Mouse (Mus musculus): ENCODE measurements around the gene Pxmp4.

The Pxmp4 gene

DNA sequence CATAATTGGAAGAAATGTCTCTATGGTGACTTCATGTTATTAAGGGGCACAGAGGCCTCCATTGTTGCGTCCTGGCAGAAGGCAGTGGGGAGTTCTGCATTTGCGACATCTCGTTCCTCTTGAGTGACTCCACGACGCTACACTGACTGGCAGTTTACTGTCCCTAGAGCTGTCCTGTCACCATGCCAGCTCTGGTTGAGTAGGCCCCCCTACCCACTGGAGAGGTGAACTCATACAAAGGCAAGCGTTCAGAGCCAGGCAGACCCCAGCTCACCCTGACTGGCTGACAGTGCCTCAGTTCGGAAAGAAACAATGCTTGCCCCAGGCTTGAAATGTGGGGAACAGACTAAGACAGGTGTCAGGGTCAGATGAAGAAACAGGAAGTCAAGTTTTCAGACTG lies 29.2 kb downstream of the Pxmp4 start:
- CTCF ChIA-PET = interaction anchor here (1.1 kb wide), 1 partner anchor 18 kb away, joined by 7 read pairs; no protein-coding TSS in a partner anchor

DNA sequence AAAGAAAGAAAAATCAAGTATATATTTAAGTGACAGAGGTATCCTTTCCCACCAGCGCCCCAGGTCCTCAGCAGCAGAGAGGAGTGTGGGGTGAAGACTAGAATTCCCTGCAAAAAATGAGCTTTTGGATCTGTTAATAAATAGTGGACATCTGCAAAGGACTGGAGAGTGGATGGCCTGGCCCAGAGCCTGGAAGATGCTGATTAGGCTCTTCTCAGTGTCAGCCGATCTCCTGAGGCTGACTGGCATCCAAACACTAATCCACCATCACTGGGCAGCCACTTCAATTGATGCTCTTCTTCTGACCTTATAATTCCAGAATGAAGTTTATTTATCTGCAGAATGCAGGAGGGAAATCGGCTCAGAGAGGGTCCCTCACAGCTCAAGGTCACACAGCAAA lies 30.5 kb downstream of the Pxmp4 start:
- CTCF ChIA-PET = no interaction called here

- CTCF ChIA-PET = no interaction called here
Observed at GRCm38 (mm10) chr2:154571976-154572375, 31.5 kb downstream of the Pxmp4 start.

GRCm38 (mm10) chr2:154571266-154571665 lies 32.2 kb downstream of the Pxmp4 start:
- CTCF ChIA-PET = no interaction called here

GRCm38 (mm10) chr2:154570666-154571065 lies 32.8 kb downstream of the Pxmp4 start:
- CTCF ChIA-PET = no interaction called here

DNA sequence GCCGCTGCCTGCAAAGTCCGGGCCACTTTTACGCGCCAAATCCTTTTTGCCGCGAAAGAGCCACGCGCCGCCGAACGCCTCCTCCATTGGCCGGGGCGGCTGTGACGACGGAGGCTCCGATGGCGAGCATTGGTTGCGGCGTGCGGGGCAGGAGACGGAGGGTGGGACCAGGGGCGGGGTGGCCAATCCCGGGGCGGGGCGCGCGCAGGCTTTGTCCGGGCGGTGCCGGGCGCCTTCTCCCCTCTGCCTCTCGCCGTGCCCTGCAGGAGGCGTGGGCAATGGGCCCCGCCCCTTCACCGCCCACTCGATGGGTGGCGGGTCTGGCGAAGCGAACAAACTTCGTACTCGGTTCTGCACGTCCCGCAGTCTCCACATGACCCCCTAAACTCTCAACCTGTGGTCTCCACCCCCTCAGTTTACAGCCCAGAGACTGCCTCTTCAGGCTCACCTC lies 33.6 kb downstream of the Pxmp4 start, which contains the start of gene E2f1:
E2f1 (minus strand) TSS at position 57 of the 451 bp plus-strand sequence.
- CTCF ChIA-PET = no interaction called here

DNA sequence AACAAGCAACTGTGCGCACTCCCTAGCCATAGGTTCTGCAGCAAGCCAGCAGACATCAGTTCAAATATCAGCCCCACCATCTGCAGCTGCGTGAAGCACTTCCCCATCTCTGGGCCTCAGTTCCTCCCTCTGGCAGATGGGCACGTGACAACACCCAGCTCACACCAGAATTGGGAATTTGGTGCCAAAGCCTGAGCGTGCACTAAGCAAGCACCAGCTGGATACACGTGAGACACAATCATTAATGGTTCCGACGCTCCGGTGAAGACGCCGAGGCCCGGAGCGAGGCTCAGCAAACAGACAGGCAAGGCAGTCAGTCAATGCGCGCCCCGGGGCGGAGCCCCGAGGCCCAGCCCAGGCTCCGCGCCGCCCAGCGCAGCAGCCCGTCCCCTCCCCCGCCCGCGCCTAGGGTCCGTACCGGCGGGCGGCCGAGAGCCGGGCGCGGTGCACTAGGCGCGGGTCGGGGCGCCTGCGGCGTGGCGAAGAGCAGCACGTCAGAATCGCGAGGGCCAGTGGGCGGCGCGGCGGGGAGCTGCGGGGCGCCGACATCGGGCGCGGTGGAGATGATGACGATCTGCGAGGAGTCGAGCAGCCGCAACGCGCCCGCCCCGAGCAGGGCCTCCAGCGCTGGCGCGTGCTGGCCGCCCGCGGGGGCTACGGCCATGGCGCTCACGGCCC lies 34.3 kb downstream of the Pxmp4 start:
- CTCF ChIA-PET = interaction anchor here (0.6 to 1.0 kb wide), 2 partner anchors 60 to 161 kb away, joined by 4 to 9 read pairs; partner anchors contain the start of gene Snta1

GRCm38 (mm10) chr2:154568329-154569070 lies 35.0 kb downstream of the Pxmp4 start:
- CTCF ChIA-PET = interaction anchor here (0.6 to 1.0 kb wide), 2 partner anchors 59 to 161 kb away, joined by 4 to 9 read pairs; partner anchors contain the start of gene Snta1

GRCm38 (mm10) chr2:154567766-154568165 lies 35.7 kb downstream of the Pxmp4 start:
- CTCF ChIA-PET = interaction anchor here (0.6 kb wide), 1 partner anchor 1434 kb away, joined by 6 read pairs; no protein-coding TSS in a partner anchor

DNA sequence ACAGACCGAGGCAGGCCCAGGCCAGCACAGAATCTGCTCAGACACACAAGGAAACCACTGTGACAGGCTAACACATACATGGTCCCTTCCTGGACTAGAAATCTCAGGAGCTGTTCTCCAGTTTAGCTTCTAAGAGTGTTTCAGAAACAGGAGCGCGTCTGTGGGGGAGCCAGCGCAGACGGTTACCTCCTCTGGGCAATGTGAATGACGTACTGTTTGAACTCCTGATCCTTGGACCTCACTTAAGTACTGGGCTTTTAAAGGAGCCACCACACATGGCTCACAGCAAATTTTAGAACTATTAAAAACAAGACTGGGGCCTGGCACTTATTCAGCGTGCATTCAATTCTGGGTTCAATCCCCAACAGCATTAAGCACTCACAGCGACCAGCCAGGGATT lies 36.9 kb downstream of the Pxmp4 start:
- CTCF ChIA-PET = interaction anchor here (0.5 to 1.6 kb wide), 2 partner anchors 46 to 218 kb away, joined by 3 read pairs; partner anchors contain the start of gene Zfp341

DNA sequence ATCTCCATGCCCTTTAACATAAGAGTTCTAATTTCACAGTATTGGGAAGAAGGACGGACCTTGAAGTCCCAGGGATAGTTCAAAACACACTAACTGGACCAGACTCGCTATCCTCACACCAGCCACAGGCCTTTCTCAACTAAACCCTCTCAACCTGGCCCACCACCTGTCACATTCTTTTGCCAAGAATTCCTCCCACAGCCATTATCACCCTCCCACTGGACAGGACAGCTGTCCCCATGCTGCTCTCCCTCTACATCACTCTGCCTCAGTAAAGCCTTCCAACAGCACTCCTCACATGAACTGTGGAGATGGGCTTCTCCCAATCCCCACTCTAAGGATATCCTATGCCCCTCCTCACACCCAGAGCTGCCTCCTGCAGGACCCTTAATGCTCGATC lies 37.9 kb downstream of the Pxmp4 start:
- CTCF ChIA-PET = interaction anchor here (1.6 kb wide), 1 partner anchor 47 kb away, joined by 3 read pairs; the partner anchor contains the start of gene Zfp341

GRCm38 (mm10) chr2:154563612-154564170 lies 39.8 kb downstream of the Pxmp4 start:
- CTCF ChIA-PET = interaction anchor here (0.8 kb wide), 1 partner anchor 21 kb away, joined by 4 read pairs; no protein-coding TSS in a partner anchor

DNA sequence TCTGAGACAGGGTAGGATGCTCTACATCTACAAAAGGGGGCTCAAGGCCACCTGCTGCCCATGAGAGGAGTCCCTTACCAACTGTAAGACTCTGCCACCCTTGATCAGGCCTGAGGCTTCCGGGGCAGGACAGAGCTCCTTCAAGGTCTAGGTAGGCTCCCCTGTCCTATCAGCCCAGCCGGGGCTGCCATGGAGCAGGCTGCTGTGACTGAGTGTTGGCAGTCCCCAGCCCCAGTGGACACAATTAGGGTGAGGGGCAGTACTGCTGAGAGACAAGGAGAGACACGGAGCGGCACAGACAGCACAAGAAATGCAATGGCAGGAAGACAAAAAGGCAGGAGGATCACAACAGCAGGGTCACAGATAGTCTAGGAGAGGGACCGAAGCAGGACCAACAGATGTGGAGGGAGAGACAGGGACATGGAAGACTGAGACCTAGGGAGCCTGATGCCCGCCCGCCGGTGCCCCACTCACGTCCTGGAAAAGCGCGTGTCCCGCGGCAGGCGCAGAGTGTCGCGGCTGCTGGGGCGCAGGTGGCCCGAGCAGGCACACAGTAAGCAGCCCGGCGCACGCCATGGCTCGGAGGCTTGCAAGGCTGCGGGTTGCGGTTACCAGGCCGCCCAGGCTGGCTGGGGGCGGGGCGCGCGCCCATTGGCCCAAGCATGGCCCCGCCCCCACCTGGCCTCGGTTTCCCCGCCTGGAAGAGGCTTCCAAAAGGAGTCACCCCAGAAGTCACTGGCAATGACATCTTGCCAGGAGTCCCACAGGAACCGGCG lies 45.1 kb downstream of the Pxmp4 start, which contains the start of gene Necab3:
Necab3 (minus strand) TSS at position 627 of the 776 bp plus-strand sequence.
- CTCF ChIA-PET = no interaction called here

- CTCF ChIA-PET = no interaction called here
Observed at GRCm38 (mm10) chr2:154557184-154557832, 46.2 kb downstream of the Pxmp4 start.

DNA sequence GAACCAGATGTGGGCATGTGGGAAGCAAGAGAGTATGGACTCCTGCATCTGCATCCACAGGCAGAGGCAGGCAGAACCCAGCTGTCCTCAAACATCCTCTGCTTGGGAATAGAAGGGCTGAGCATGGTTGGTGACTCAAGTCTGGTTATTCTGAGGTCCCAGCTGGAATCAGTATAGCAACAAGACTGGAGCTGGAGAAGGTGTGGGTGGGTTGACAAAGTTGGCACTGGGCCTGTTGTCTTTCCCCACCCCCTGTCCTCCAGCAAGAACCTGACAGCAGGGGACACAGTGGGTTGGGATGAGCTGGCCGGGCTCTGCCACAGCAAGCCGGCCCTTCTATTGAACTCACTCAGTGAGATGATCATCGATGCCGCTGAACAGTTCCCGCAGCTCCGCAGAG lies 48.3 kb downstream of the Pxmp4 start:
- CTCF ChIA-PET = no interaction called here

DNA sequence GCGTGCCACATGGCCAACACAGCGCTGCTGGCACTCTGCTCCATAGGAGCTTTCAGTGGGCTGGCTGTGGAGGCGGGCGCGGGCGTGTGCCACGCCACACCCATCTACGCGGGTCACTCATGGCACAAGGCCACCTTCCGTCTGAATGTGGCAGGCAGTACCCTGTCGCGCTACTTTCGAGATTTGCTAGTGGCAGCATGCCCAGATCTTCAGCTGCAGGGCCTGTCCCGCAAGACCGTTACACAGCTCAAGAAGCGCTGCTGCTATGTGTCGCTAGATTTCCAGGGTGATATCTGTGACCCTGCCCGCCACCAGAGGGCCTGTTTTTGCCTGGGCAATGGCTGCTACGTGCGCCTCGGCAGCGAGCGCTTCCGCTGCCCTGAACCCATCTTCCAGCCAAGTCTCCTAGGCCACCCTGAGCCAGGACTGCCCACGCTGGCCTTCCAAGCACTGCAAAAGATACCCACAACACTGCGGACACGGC lies 51.0 kb downstream of the Pxmp4 start:
- CTCF ChIA-PET = no interaction called here

GRCm38 (mm10) chr2:154551927-154552326 lies 51.6 kb downstream of the Pxmp4 start:
- CTCF ChIA-PET = no interaction called here

DNA sequence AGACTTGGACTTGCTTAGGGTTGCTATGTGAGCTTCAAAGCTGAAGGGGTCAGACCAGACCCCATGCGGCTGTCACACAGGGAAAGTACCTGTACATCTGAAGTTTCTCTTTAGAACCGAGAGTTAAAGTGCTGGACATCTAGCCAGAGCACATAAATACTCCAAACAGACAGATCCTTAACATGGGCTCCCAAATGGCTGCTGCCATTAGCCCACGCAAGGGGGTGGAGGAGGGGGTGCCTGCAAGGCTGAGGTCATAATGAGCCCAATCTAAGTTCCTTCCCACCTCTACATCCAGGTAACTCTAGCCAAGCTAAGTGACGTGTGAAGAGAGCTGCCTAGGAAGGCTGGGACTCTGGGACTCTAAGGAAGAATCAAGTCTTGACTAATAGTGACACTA lies 52.0 kb downstream of the Pxmp4 start, which contains the start of gene Actl10:
Actl10 (plus strand) TSS at position 301 of the 400 bp plus-strand sequence.
- CTCF ChIA-PET = no interaction called here

DNA sequence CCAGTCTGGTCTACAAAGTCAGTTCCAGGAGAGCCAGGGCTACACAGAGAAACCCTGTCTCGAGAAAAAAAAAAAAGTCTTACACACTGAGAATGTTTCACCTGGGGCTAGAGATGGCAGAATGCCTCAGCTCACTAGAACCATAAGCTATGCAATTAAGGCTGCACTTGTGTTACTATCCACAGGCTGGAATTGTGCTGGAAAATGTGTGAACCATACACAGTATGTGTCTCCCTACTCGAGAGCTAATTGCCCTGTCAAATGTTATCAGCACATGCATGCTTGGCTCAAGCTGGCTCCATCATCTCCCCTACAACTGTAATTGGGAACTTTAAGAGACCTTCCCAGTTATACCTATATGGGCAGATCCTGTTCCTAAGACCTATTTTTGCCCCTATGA lies 52.6 kb downstream of the Pxmp4 start:
- CTCF ChIA-PET = no interaction called here

DNA sequence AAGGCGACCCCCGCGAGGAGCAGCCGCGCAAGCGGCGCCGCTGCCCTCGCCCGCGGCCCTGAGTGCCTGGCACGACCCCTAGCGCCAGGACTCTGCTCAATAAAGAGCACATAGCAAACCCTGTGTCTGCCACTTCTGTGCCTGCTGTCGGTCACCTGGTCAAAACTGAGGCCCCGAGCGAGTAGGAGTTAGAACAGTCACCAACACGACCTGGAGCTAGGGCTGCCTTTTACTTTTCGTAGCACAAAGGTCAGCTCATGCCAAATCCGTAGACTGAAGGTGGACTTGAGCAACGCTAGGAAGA lies 53.7 kb downstream of the Pxmp4 start:
- CTCF ChIA-PET = no interaction called here

Data from spleen, embryonic (tissue).